Mouse (Mus musculus) C2C12 (cell line): ENCODE results near the gene Dscaml1. TPM values are rescaled to one million over a fixed set of nuclear protein-coding genes. Genes with fewer than 3 reads are reported as not detected.

ENCODE experiments used
- H3K27me3 ChIP-seq: one replicate; pipeline ENCODE4 v1.6.1; 2011; ENCODE audit not compliant: control insufficient read depth, insufficient read depth, insufficient read length
- H3K36me3 ChIP-seq: one replicate; pipeline ENCODE4 v1.6.1; 2011; ENCODE audit not compliant: control insufficient read depth, insufficient read depth
- H3K4me3 ChIP-seq: one replicate; pipeline ENCODE4 v1.5.1; 2011; ENCODE audit warnings: mild to moderate bottlenecking, control low read depth; ENCODE audit not compliant: poor library complexity, insufficient read depth, severe bottlenecking
- H3K79me2 ChIP-seq: one replicate; pipeline ENCODE4 v1.6.1; 2011; ENCODE audit not compliant: control insufficient read depth, insufficient read depth
- H3K79me3 ChIP-seq: one replicate; pipeline ENCODE4 v1.6.1; 2011; ENCODE audit warnings: low read depth, control low read depth
- H3ac ChIP-seq: one replicate; pipeline ENCODE3; 2011; ENCODE audit warnings: low read depth; ENCODE audit not compliant: control insufficient read depth, insufficient read length
- CEBPB ChIP-seq: IDR thresholded peaks from one replicate; pipeline ENCODE4 v1.6.1; 2011; ENCODE audit warnings: low read depth, mild to moderate bottlenecking, control low read depth, moderate library complexity
- CTCF ChIP-seq: IDR thresholded peaks from one replicate; pipeline ENCODE4 v1.5.1; 2011; ENCODE audit not compliant: control insufficient read depth, insufficient read depth, insufficient read length
- FOSL1 ChIP-seq: IDR thresholded peaks from one replicate; pipeline ENCODE4 v1.8.0; 2011; ENCODE audit warnings: mild to moderate bottlenecking, low read length; ENCODE audit not compliant: poor library complexity, insufficient read depth, severe bottlenecking
- MAX ChIP-seq: IDR thresholded peaks from one replicate; pipeline ENCODE4 v1.6.1; 2011; ENCODE audit warnings: mild to moderate bottlenecking, control low read depth
- MYOD1 ChIP-seq: IDR thresholded peaks from one replicate; pipeline ENCODE4 v1.6.1; 2011; ENCODE audit warnings: low read depth; ENCODE audit not compliant: control insufficient read depth, insufficient read length
- MYOG ChIP-seq: IDR thresholded peaks from one replicate; pipeline ENCODE4 v1.6.1; 2011; ENCODE audit not compliant: control insufficient read depth, insufficient read length; ENCODE audit errors: extremely low read depth
- USF1 ChIP-seq: IDR thresholded peaks from one replicate; pipeline ENCODE4 v1.6.1; 2011; ENCODE audit warnings: low read depth, mild to moderate bottlenecking, control low read depth, moderate library complexity
- polyA plus RNA-seq: library from polyadenylated mRNA; unstranded; fragments of >200 nt; fragmentation: generic; extraction: Trizol; gene quantifications from one replicate; pipeline ENCODE4 v1.2.1, GENCODE M21; 2012; ENCODE audit warnings: missing spikeins

Dscaml1 gene
- polyA plus RNA-seq, 1 experiment = not detected

GRCm38 (mm10) chr9:45787071-45787470 is 360.6 kb downstream of the Dscaml1 start:
- Histone ChIP-seq H3K36me3 (no peaks in the 10 kb centered on the region), H3K4me3 (no peak overlapping the region), H3ac (no peak overlapping the region), H3K79me2 (no peaks in the 10 kb centered on the region), H3K27me3 (no peaks in the 10 kb centered on the region), H3K79me3 (no peaks in the 10 kb centered on the region)
- TF ChIP-seq FOSL1 = no peak
- TF ChIP-seq MAX = no peak
- TF ChIP-seq CTCF = no peak
- no peak for TF ChIP-seq USF1

GRCm38 (mm10) chr9:45787547-45787946 is 361.1 kb downstream of the Dscaml1 start:
- no peak overlapping the region for H3K4me3 ChIP-seq
- no peaks in the 10 kb centered on the region for H3K79me2 ChIP-seq
- H3K36me3 ChIP-seq = peaks cover 4% of the 10 kb centered on the region
- TF ChIP-seq MYOG (no peak), USF1 (no peak), MAX (no peak), MYOD1 (no peak), FOSL1 (no peak), CTCF (no peak), CEBPB (no peak)
- H3ac ChIP-seq = no peak overlapping the region
- no peaks in the 10 kb centered on the region for H3K27me3 ChIP-seq
- no peaks in the 10 kb centered on the region for H3K79me3 ChIP-seq

- Histone ChIP-seq H3K36me3 (peaks cover 5% of the 10 kb centered on the region), H3K4me3 (no peak overlapping the region), H3ac (no peak overlapping the region), H3K79me3 (no peaks in the 10 kb centered on the region), H3K27me3 (no peaks in the 10 kb centered on the region), H3K79me2 (no peaks in the 10 kb centered on the region)
- no peak for TF ChIP-seq MAX
- TF ChIP-seq MYOG = no peak
- TF ChIP-seq USF1 = no peak
- TF ChIP-seq FOSL1 = no peak
- TF ChIP-seq MYOD1 = no peak
- no peak for TF ChIP-seq CTCF
- TF ChIP-seq CEBPB = no peak
Measured at GRCm38 (mm10) chr9:45788405-45788804, 362.0 kb downstream of the Dscaml1 start.

GRCm38 (mm10) chr9:45791456-45792142 is 365.2 kb downstream of the Dscaml1 start:
- H3K4me3 ChIP-seq = no peak overlapping the region
- peaks cover 5% of the 10 kb centered on the region for H3K36me3 ChIP-seq
- no peak overlapping the region for H3ac ChIP-seq
- H3K27me3 ChIP-seq = no peaks in the 10 kb centered on the region
- no peaks in the 10 kb centered on the region for H3K79me3 ChIP-seq
- TF ChIP-seq MYOD1 = no peak
- no peak for TF ChIP-seq USF1
- TF ChIP-seq MAX = no peak
- no peak for TF ChIP-seq CTCF
- TF ChIP-seq MYOG = no peak
- TF ChIP-seq FOSL1 = no peak
- no peak for TF ChIP-seq CEBPB
- no peaks in the 10 kb centered on the region for H3K79me2 ChIP-seq

GRCm38 (mm10) chr9:45792235-45792634 is 365.8 kb downstream of the Dscaml1 start:
- H3ac ChIP-seq = no peak overlapping the region
- H3K4me3 ChIP-seq = no peak overlapping the region
- H3K27me3 ChIP-seq = no peaks in the 10 kb centered on the region
- no peak for TF ChIP-seq MAX
- TF ChIP-seq FOSL1 = no peak
- no peak for TF ChIP-seq MYOG
- no peak for TF ChIP-seq MYOD1
- TF ChIP-seq CEBPB = no peak
- TF ChIP-seq USF1 = no peak
- TF ChIP-seq CTCF = no peak
- H3K36me3 ChIP-seq = peaks cover 5% of the 10 kb centered on the region
- H3K79me2 ChIP-seq = no peaks in the 10 kb centered on the region
- no peaks in the 10 kb centered on the region for H3K79me3 ChIP-seq

GRCm38 (mm10) chr9:45793697-45794096 is 367.3 kb downstream of the Dscaml1 start:
- Histone ChIP-seq H3ac (no peak overlapping the region), H3K79me2 (no peaks in the 10 kb centered on the region), H3K36me3 (peaks cover 5% of the 10 kb centered on the region), H3K79me3 (no peaks in the 10 kb centered on the region), H3K4me3 (no peak overlapping the region), H3K27me3 (no peaks in the 10 kb centered on the region)
- TF ChIP-seq MAX (no peak), CTCF (no peak), MYOD1 (no peak), USF1 (no peak), CEBPB (no peak), MYOG (no peak), FOSL1 (no peak)
